Mouse (Mus musculus): ENCODE measurements around the gene Pnlip. TPM values are rescaled to one million over a fixed set of nuclear protein-coding genes. Genes with fewer than 3 reads are reported as not detected.

Gene Pnlip
- polyA plus RNA-seq (2012; ENCODE audit: insufficient read depth, insufficient read length, missing spikeins), result not detected in 2 replicates

- H3K4me1 ChIP-seq (ENCODE audit: control insufficient read depth, insufficient read depth, insufficient read length, low read length), result no peaks in the 10 kb centered on the region
- no peak within 1 kb of the TSS for H3K27ac ChIP-seq (replicated peaks; ENCODE audit: low read depth, low read length)
- H3K4me3 ChIP-seq (ENCODE audit: insufficient read depth, low read depth, low read length), result no peak within 1 kb of the TSS
Measured at GRCm38 (mm10) chr19:58652198-58652597, at the start of gene Pnlip. TSS of gene Pnlip (plus strand) at chr19:58652498.

GRCm38 (mm10) chr19:58609716-58610115 is 42.6 kb upstream of the Pnlip start:
- no peak overlapping the region for H3K27ac ChIP-seq (replicated peaks; ENCODE audit: low read depth, low read length)
- no peaks in the 10 kb centered on the region for H3K4me1 ChIP-seq (ENCODE audit: control insufficient read depth, insufficient read depth, insufficient read length, low read length)

GRCm38 (mm10) chr19:58612745-58613144 is 39.6 kb upstream of the Pnlip start:
- Histone ChIP-seq H3K27ac (replicated peaks; ENCODE audit: low read depth, low read length) (no peak overlapping the region), H3K4me3 (ENCODE audit: insufficient read depth, low read depth, low read length) (no peak overlapping the region), H3K4me1 (ENCODE audit: control insufficient read depth, insufficient read depth, insufficient read length, low read length) (no peaks in the 10 kb centered on the region)

More at GRCm38 (mm10) chr19:58609716-58610115, 42.6 kb upstream of the Pnlip start:
- no peak overlapping the region for H3K4me3 ChIP-seq (ENCODE audit: insufficient read depth, low read depth, low read length)

GRCm38 (mm10) chr19:58616606-58617005 is 35.7 kb upstream of the Pnlip start:
- Histone ChIP-seq H3K4me3 (ENCODE audit: insufficient read depth, low read depth, low read length) (no peak overlapping the region), H3K27ac (replicated peaks; ENCODE audit: low read depth, low read length) (no peak overlapping the region), H3K4me1 (ENCODE audit: control insufficient read depth, insufficient read depth, insufficient read length, low read length) (no peaks in the 10 kb centered on the region)

GRCm38 (mm10) chr19:58620661-58621060 is 31.6 kb upstream of the Pnlip start:
- Histone ChIP-seq H3K4me3 (ENCODE audit: insufficient read depth, low read depth, low read length) (no peak overlapping the region), H3K4me1 (ENCODE audit: control insufficient read depth, insufficient read depth, insufficient read length, low read length) (no peaks in the 10 kb centered on the region), H3K27ac (replicated peaks; ENCODE audit: low read depth, low read length) (no peak overlapping the region)

GRCm38 (mm10) chr19:58621646-58622045 is 30.7 kb upstream of the Pnlip start:
- H3K27ac ChIP-seq (replicated peaks; ENCODE audit: low read depth, low read length), result no peak overlapping the region
- no peak overlapping the region for H3K4me3 ChIP-seq (ENCODE audit: insufficient read depth, low read depth, low read length)
- no peaks in the 10 kb centered on the region for H3K4me1 ChIP-seq (ENCODE audit: control insufficient read depth, insufficient read depth, insufficient read length, low read length)

GRCm38 (mm10) chr19:58624799-58625198 is 27.5 kb upstream of the Pnlip start:
- no peaks in the 10 kb centered on the region for H3K4me1 ChIP-seq (ENCODE audit: control insufficient read depth, insufficient read depth, insufficient read length, low read length)
- no peak overlapping the region for H3K4me3 ChIP-seq (ENCODE audit: insufficient read depth, low read depth, low read length)
- H3K27ac ChIP-seq (replicated peaks; ENCODE audit: low read depth, low read length), result no peak overlapping the region

GRCm38 (mm10) chr19:58625254-58625947 is 26.9 kb upstream of the Pnlip start:
- H3K4me1 ChIP-seq (ENCODE audit: control insufficient read depth, insufficient read depth, insufficient read length, low read length), result no peaks in the 10 kb centered on the region
- H3K27ac ChIP-seq (replicated peaks; ENCODE audit: low read depth, low read length), result no peak overlapping the region
- no peak overlapping the region for H3K4me3 ChIP-seq (ENCODE audit: insufficient read depth, low read depth, low read length)

GRCm38 (mm10) chr19:58627406-58628337 is 24.6 kb upstream of the Pnlip start:
- Histone ChIP-seq H3K4me1 (ENCODE audit: control insufficient read depth, insufficient read depth, insufficient read length, low read length) (no peaks in the 10 kb centered on the region), H3K27ac (replicated peaks; ENCODE audit: low read depth, low read length) (no peak overlapping the region), H3K4me3 (ENCODE audit: insufficient read depth, low read depth, low read length) (no peak overlapping the region)

- Histone ChIP-seq H3K4me3 (ENCODE audit: insufficient read depth, low read depth, low read length) (no peak overlapping the region), H3K4me1 (ENCODE audit: control insufficient read depth, insufficient read depth, insufficient read length, low read length) (no peaks in the 10 kb centered on the region), H3K27ac (replicated peaks; ENCODE audit: low read depth, low read length) (no peak overlapping the region)
Measured at GRCm38 (mm10) chr19:58629351-58629773, 22.9 kb upstream of the Pnlip start.

- H3K4me1 ChIP-seq (ENCODE audit: control insufficient read depth, insufficient read depth, insufficient read length, low read length), result no peaks in the 10 kb centered on the region
- H3K27ac ChIP-seq (replicated peaks; ENCODE audit: low read depth, low read length), result no peak overlapping the region
- H3K4me3 ChIP-seq (ENCODE audit: insufficient read depth, low read depth, low read length), result no peak overlapping the region
Measured at GRCm38 (mm10) chr19:58650036-58650435, 2.3 kb upstream of the Pnlip start.

- H3K4me1 ChIP-seq (ENCODE audit: control insufficient read depth, insufficient read depth, insufficient read length, low read length), result no peaks in the 10 kb centered on the region
- no peak overlapping the region for H3K27ac ChIP-seq (replicated peaks; ENCODE audit: low read depth, low read length)
- no peak overlapping the region for H3K4me3 ChIP-seq (ENCODE audit: insufficient read depth, low read depth, low read length)
Measured at GRCm38 (mm10) chr19:58662098-58662497, 9.8 kb downstream of the Pnlip start.

GRCm38 (mm10) chr19:58663317-58663716 is 11.0 kb downstream of the Pnlip start:
- H3K4me1 ChIP-seq (ENCODE audit: control insufficient read depth, insufficient read depth, insufficient read length, low read length), result no peaks in the 10 kb centered on the region
- no peak overlapping the region for H3K4me3 ChIP-seq (ENCODE audit: insufficient read depth, low read depth, low read length)
- H3K27ac ChIP-seq (replicated peaks; ENCODE audit: low read depth, low read length), result no peak overlapping the region

- H3K27ac ChIP-seq (replicated peaks; ENCODE audit: low read depth, low read length), result no peak overlapping the region
Measured at GRCm38 (mm10) chr19:58664901-58665300, 12.6 kb downstream of the Pnlip start.

GRCm38 (mm10) chr19:58674644-58675043 is 22.3 kb downstream of the Pnlip start:
- H3K27ac ChIP-seq (replicated peaks; ENCODE audit: low read depth, low read length), result no peak overlapping the region
- H3K4me3 ChIP-seq (ENCODE audit: insufficient read depth, low read depth, low read length), result no peak overlapping the region
- no peaks in the 10 kb centered on the region for H3K4me1 ChIP-seq (ENCODE audit: control insufficient read depth, insufficient read depth, insufficient read length, low read length)

More at GRCm38 (mm10) chr19:58664901-58665300, 12.6 kb downstream of the Pnlip start:
- Histone ChIP-seq H3K4me1 (ENCODE audit: control insufficient read depth, insufficient read depth, insufficient read length, low read length) (no peaks in the 10 kb centered on the region), H3K4me3 (ENCODE audit: insufficient read depth, low read depth, low read length) (no peak overlapping the region)

All from brown adipose tissue, adult 24 weeks (tissue).